Mouse (Mus musculus) ZHBTc4 (cell line): ENCODE measurements around the gene Obp2b.

Source experiments
- DNase-seq: peaks from one replicate; pipeline ENCODE4 v3.0.0-alpha.2; 2011; ENCODE audit warnings: low read depth, low spot score

Obp2b gene

GRCm38 (mm10) chr2:25776717-25777116 is 39.9 kb downstream of the Obp2b start, which contains the start of gene Lcn11:
TSS of gene Lcn11 (plus strand) at chr2:25777017.
- no peak for DNase-seq

GRCm38 (mm10) chr2:25779076-25779475 is 42.3 kb downstream of the Obp2b start:
- DNase-seq, result no peak

- no peak for DNase-seq
These were observed 44.1 kb downstream of the Obp2b start for GRCm38 (mm10) chr2:25780921-25781320.

- DNase-seq, result no peak
These were observed 45.1 kb downstream of the Obp2b start, which contains the start of gene Gm13539 for GRCm38 (mm10) chr2:25781957-25782356. TSS of gene Gm13539 (plus strand) at chr2:25782257.

- no peak for DNase-seq
These were observed 48.9 kb downstream of the Obp2b start for GRCm38 (mm10) chr2:25785573-25786322.

GRCm38 (mm10) chr2:25789092-25789491 is 52.3 kb downstream of the Obp2b start:
- DNase-seq, result no peak
